Mouse (Mus musculus): Measurements from ENCODE around the gene Adsl.
"Not testable (repeated sequence)": the region's sequence is repeated elsewhere in the genome, so short reads cannot be mapped to it uniquely, and the experiment has no call there.

Adsl gene

GRCm38 (mm10) chr15:80948145-80949135 lies at the start of gene Adsl:
Gene Adsl, plus strand, starts transcription at chr15:80948490.
- DNase-seq (ENCODE audit: low spot score) = peak; percentile 91

GRCm38 (mm10) chr15:80899806-80900205 lies 48.5 kb upstream of the Adsl start:
- no peak for DNase-seq (ENCODE audit: low spot score)

GRCm38 (mm10) chr15:80901806-80902513 lies 46.3 kb upstream of the Adsl start:
- DNase-seq (ENCODE audit: low spot score) = no peak

- DNase-seq (ENCODE audit: low spot score) = not testable (repeated sequence)
These were observed 43.5 kb upstream of the Adsl start for GRCm38 (mm10) chr15:80904776-80905175.

GRCm38 (mm10) chr15:80910183-80910582 lies 38.1 kb upstream of the Adsl start:
- peak; percentile 43 for DNase-seq (ENCODE audit: low spot score)

- peak; percentile 75 for DNase-seq (ENCODE audit: low spot score)
These were observed 37.3 kb upstream of the Adsl start for GRCm38 (mm10) chr15:80910790-80911531.

- DNase-seq (ENCODE audit: low spot score) = no peak
These were observed 36.1 kb upstream of the Adsl start for GRCm38 (mm10) chr15:80912175-80912574.

GRCm38 (mm10) chr15:80913803-80914202 lies 34.5 kb upstream of the Adsl start:
- no peak for DNase-seq (ENCODE audit: low spot score)

- no peak for DNase-seq (ENCODE audit: low spot score)
These were observed 32.4 kb upstream of the Adsl start for GRCm38 (mm10) chr15:80915850-80916249.

GRCm38 (mm10) chr15:80916621-80917020 lies 31.7 kb upstream of the Adsl start:
- DNase-seq (ENCODE audit: low spot score) = no peak

GRCm38 (mm10) chr15:80920346-80920745 lies 27.9 kb upstream of the Adsl start:
- DNase-seq (ENCODE audit: low spot score) = no peak

- peak; percentile 28 for DNase-seq (ENCODE audit: low spot score)
These were observed 26.5 kb upstream of the Adsl start for GRCm38 (mm10) chr15:80921781-80922180.

GRCm38 (mm10) chr15:80924211-80924610 lies 24.1 kb upstream of the Adsl start:
- DNase-seq (ENCODE audit: low spot score) = no peak

- DNase-seq (ENCODE audit: low spot score) = no peak
These were observed 19.4 kb upstream of the Adsl start for GRCm38 (mm10) chr15:80928811-80929355.

GRCm38 (mm10) chr15:80930048-80930571 lies 18.2 kb upstream of the Adsl start:
- DNase-seq (ENCODE audit: low spot score) = peak; percentile 40

GRCm38 (mm10) chr15:80930676-80931320 lies 17.5 kb upstream of the Adsl start:
- DNase-seq (ENCODE audit: low spot score) = not testable (repeated sequence)

GRCm38 (mm10) chr15:80931345-80931960 lies 16.8 kb upstream of the Adsl start:
- no peak for DNase-seq (ENCODE audit: low spot score)

GRCm38 (mm10) chr15:80934841-80935240 lies 13.4 kb upstream of the Adsl start:
- DNase-seq (ENCODE audit: low spot score) = no peak

GRCm38 (mm10) chr15:80936686-80937085 lies 11.6 kb upstream of the Adsl start:
- no peak for DNase-seq (ENCODE audit: low spot score)

- DNase-seq (ENCODE audit: low spot score) = no peak
These were observed 9.7 kb upstream of the Adsl start for GRCm38 (mm10) chr15:80938615-80939014.

GRCm38 (mm10) chr15:80939401-80939800 lies 8.9 kb upstream of the Adsl start:
- DNase-seq (ENCODE audit: low spot score) = no peak

Measured in c-Kit-positive CD71-positive TER-119-positive erythroid progenitor cells, embryonic 14.5 days (primary cell).